Mouse (Mus musculus) liver, embryonic 14.5 days (tissue): ENCODE data around the gene Dmgdh. TPM values are rescaled to one million over a fixed set of nuclear protein-coding genes. Genes with fewer than 3 reads are reported as not detected.

ENCODE experiments used
- ATAC-seq: fragments of 200-750 bp; cut with Nextera tagmentation; 2 replicates; pipeline ENCODE4 v1.8.0; 2017; ENCODE audit warnings: moderate number of reproducible peaks, mild to moderate bottlenecking, moderate library complexity; ENCODE audit not compliant: insufficient read depth
- DNase-seq, 3 experiments: peaks; one replicate each; pipeline ENCODE4 v3.0.0-alpha.2; 2012 to 2013; ENCODE audit warnings: low read depth in 3 of 3, low spot score in 3 of 3
- H3K27ac ChIP-seq: fragments of 300-500 bp; sonication (generic); 2 replicates; pipeline ENCODE4 v1.5.1; 2014; ENCODE audit warnings: moderate library complexity, mild to moderate bottlenecking, control low read depth, inconsistent platforms
- H3K27me3 ChIP-seq: fragments of 300-500 bp; sonication (generic); 2 replicates; pipeline ENCODE4 v1.6.1; 2014; ENCODE audit warnings: mild to moderate bottlenecking, low read length, moderate library complexity; ENCODE audit not compliant: control insufficient read depth, insufficient read depth
- H3K36me3 ChIP-seq: fragments of 300-500 bp; sonication (generic); replicated peaks from 2 replicates; pipeline ENCODE4 v1.6.1; 2014; ENCODE audit warnings: low read depth; ENCODE audit not compliant: control insufficient read depth, insufficient read depth
- H3K4me1 ChIP-seq, 2 experiments: fragments of 200-500 bp in 1 of 2; fragments of 300-500 bp in 1 of 2; sonication (generic) in 1 of 2; replicated peaks; 2 replicates each; pipeline ENCODE4 v1.6.1; 2012 to 2014; ENCODE audit warnings: antibody characterized with exemption in 1 of 2, inconsistent platforms in 1 of 2, low read length in 1 of 2; ENCODE audit not compliant: control insufficient read depth in 2 of 2, insufficient read depth in 2 of 2
- H3K4me2 ChIP-seq: fragments of 300-500 bp; sonication (generic); 2 replicates; pipeline ENCODE4 v1.6.1; 2014; ENCODE audit warnings: low read depth, mild to moderate bottlenecking, control low read depth, moderate library complexity
- H3K4me3 ChIP-seq, 2 experiments: fragments of 200-500 bp in 1 of 2; fragments of 300-500 bp in 1 of 2; sonication (generic) in 1 of 2; 2 replicates each; pipeline ENCODE4 v1.5.1; 2012 to 2014; ENCODE audit warnings: low read depth in 2 of 2, low read length in 2 of 2, mild to moderate bottlenecking in 2 of 2, control low read depth in 1 of 2, inconsistent platforms in 1 of 2, moderate library complexity in 1 of 2; ENCODE audit not compliant: insufficient read depth in 1 of 2
- H3K9ac ChIP-seq: fragments of 300-500 bp; sonication (generic); replicated peaks from 2 replicates; pipeline ENCODE4 v1.6.1; 2014; ENCODE audit warnings: mild to moderate bottlenecking, control low read depth, moderate library complexity
- H3K9me3 ChIP-seq: fragments of 300-500 bp; sonication (generic); 2 replicates; pipeline ENCODE4 v1.6.1; 2016; ENCODE audit warnings: low read length, mixed read lengths; ENCODE audit not compliant: control insufficient read depth
- CTCF ChIP-seq: IDR thresholded peaks from 2 replicates; pipeline ENCODE4 v1.5.1; 2016; ENCODE audit warnings: antibody characterized with exemption, low read depth, control low read depth
- EP300 ChIP-seq: IDR thresholded peaks from 2 replicates; pipeline ENCODE4 v1.6.1; 2016; ENCODE audit warnings: antibody characterized with exemption, low read depth
- WGBS: fragments of 180-500 bp; shearing (Covaris S2); extraction: QIAGEN DNeasy Blood & Tissue Kit; methylation state at CpG from one replicate; pipeline ENCODE4 v1.1.7; 2014; ENCODE audit not compliant: insufficient replicate concordance; 5-methylcytosine and 5-hydroxymethylcytosine counted together
- polyA plus RNA-seq, 2 experiments: library from polyadenylated mRNA; depleted of rRNA in 1 of 2; stranded (reverse) in 1 of 2; unstranded in 1 of 2; fragments of >200 nt; fragmentation: Nextera tagmentation in 1 of 2; extraction: Ambion mirVana in 1 of 2; gene quantifications; 2 replicates each; pipeline versions ENCODE4 v1.2.1 to v1.2.3; 2012 to 2014

Gene Dmgdh
- 6.8 and 9.7 TPM in 2 replicates for polyA plus RNA-seq (2012; rRNA removed)
- 12.0 and 13.1 TPM in 2 replicates for polyA plus RNA-seq (2014; fragmentation: Nextera tagmentation; extraction: Ambion mirVana)

DNA sequence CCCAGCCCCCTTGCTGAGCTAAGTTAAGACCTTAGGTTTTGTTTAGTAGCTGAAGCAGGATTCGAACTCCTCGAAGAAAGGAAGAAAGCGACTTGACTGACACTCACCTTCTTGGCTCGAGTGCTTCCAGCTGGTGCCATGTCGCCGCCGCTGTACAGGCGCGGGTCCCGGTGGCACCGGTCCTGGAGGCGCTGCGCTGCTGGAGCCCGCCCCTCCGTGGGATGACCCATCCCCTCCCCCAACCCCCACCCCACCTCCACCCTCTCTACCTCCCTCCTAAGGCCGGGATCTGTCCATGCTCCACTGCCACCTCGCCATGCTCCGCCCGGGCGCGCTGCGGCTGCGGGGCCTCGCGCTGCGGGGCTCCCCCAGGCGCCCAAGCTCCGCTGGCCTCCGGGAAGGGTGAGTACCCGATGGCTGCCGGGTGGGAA lies at the start of gene Dmgdh, which contains the start of gene Bhmt2:
Gene Dmgdh, plus strand, starts transcription at position 303 of the 431 bp plus-strand sequence.
Gene Bhmt2, minus strand, starts transcription at position 172 of the 431 bp plus-strand sequence.
- H3K4me2 ChIP-seq, result peak within 1 kb of the TSS; percentile 47
- H3K36me3 ChIP-seq, result no peaks in the 10 kb centered on the region
- peak within 1 kb of the TSS; percentile 44 to 51 for H3K4me3 ChIP-seq
- no peaks in the 10 kb centered on the region for H3K9me3 ChIP-seq
- no peak for DNase-seq
- peak; percentile 61 for ATAC-seq
- peaks cover 4% of the 10 kb centered on the region for H3K27me3 ChIP-seq
- H3K27ac ChIP-seq, result no peak within 1 kb of the TSS
- no peaks in the 10 kb centered on the region for H3K4me1 ChIP-seq
- TF ChIP-seq CTCF, result no peak
- TF ChIP-seq EP300, result no peak
- 12% methylated on average over 31 of the region's 31 CpGs for WGBS
- H3K9ac ChIP-seq, result 0 out of 2 replicates have a peak within 1 kb of the TSS, but pooled peaks have one; percentile 7

DNA sequence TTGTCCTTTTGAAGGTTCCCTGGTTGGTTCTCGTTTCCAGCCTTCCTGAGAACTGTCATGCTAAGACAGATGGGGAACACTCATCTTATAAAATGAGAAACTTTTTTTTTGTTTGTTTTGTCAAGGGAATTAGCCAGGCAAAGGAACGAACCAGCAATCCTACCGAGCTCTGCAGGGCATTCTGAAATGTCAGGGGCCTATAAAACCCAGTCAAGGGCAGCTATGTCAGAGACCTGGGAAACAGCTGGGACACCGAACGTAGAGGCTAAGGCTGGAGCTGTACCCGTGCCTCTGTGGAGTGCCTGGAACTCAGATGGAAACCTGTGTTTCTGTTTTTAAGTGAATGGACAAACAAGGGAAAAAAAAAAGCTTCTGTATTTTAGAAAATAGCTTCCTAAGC lies 45.4 kb upstream of the Dmgdh start:
- no peak for TF ChIP-seq EP300
- Histone ChIP-seq H3K27me3 (no peaks in the 10 kb centered on the region), H3K4me3 (no peak overlapping the region), H3K4me1 (no peaks in the 10 kb centered on the region), H3K9me3 (no peaks in the 10 kb centered on the region), H3K4me2 (no peak overlapping the region), H3K9ac (no peak overlapping the region), H3K27ac (no peak overlapping the region), H3K36me3 (no peaks in the 10 kb centered on the region)
- DNase-seq, result no peak
- WGBS, result 54% methylated on average over 6 of the region's 6 CpGs
- ATAC-seq, result no peak

DNA sequence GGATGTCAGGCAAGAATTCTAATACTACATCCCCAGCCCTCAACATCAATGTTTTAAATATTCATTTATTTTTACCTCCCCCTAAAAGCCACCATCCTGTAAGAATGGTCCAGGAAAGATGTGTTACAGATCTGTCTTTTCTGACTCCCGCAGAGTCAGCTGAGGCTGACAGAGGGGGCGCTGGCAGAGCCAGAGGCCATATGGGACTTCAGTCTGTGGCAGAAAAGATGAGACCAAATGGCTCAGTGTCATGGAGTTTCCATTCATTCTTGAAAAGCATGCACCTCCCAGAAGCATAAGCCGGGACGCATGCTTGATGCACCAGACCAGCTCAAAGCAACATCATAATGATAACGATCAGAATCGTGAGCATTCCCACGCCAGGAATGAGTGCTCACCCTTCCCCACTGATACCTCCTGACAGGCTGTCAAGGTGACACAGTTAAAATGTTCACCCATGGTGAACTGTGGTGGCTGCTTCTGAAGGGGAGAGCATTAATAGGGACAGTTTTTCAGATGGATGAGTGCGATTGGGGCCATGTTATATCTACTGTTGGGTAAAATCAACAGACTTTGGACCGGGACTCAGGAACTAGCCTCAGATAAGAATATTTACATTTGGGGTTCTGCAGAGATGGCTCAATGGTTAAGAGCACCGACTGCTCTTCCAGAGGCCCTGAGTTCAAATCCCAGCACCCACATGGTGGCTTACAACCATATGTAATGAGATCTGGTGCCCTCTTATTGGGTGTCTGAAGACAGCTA lies 43.1 kb upstream of the Dmgdh start:
- TF ChIP-seq EP300 (no peak), CTCF (no peak)
- H3K4me2 ChIP-seq, result no peak overlapping the region
- no peaks in the 10 kb centered on the region for H3K27me3 ChIP-seq
- WGBS, result 66% methylated on average over 10 of the region's 10 CpGs
- no peak overlapping the region for H3K4me3 ChIP-seq
- H3K4me1 ChIP-seq, result no peaks in the 10 kb centered on the region
- ATAC-seq (no peak), DNase-seq (no peak)
- H3K9me3 ChIP-seq, result no peaks in the 10 kb centered on the region
- no peak overlapping the region for H3K27ac ChIP-seq
- H3K36me3 ChIP-seq, result no peaks in the 10 kb centered on the region
- H3K9ac ChIP-seq, result no peak overlapping the region

DNA sequence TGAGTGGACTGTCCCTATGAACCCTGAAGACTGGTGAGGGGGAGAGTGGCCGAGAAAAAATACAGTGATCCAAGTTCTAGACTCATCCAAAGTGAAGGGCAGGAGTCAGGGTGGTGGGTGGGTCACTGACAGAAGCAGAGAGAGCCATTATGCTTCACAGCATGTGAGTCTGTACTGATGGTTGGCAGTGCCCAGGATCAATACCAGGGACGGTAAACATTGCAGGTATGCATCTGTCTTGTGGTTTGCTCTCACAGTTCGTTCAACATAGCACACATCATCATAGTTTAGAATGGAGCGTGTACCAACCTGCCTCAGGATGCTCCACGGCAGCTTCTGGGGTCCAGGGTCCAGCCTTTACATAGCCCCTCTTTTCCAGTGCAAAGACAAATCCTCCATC lies 41.3 kb upstream of the Dmgdh start:
- DNase-seq, result no peak
- no peaks in the 10 kb centered on the region for H3K27me3 ChIP-seq
- WGBS, result 50% methylated on average over 5 of the region's 5 CpGs
- no peaks in the 10 kb centered on the region for H3K9me3 ChIP-seq
- ATAC-seq, result no peak
- H3K4me2 ChIP-seq, result no peak overlapping the region
- no peaks in the 10 kb centered on the region for H3K36me3 ChIP-seq
- no peak for TF ChIP-seq CTCF
- TF ChIP-seq EP300, result no peak
- no peak overlapping the region for H3K27ac ChIP-seq
- no peak overlapping the region for H3K9ac ChIP-seq
- H3K4me3 ChIP-seq, result no peak overlapping the region
- H3K4me1 ChIP-seq, result 0 out of 4 replicates have a peak, but pooled peaks cover 0 to 1% of the 10 kb centered on the region in 2 experiments

DNA sequence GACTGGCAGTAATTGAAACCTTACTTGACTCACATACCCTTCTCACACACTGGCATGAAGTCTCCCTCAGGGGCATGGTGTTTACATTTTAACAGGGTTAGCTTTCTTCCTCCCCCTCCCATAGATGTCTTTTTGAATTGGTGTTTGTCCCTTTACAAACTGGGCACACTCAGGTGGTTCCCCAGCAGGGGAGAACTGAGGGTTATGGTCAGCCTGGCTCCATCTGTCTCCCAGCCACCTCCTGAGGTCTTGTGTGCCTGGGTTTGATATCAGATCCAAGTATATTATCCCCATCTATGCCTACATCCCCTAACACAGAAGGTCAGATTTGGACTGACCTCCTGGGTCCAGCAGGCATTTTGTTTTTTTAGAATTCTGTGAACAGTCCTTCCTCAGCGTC lies 37.7 kb upstream of the Dmgdh start:
- Histone ChIP-seq H3K4me3 (peak overlapping the region; percentile 25 to 34; a peak in 2 of 4 replicates), H3K27ac (no peak overlapping the region), H3K27me3 (no peaks in the 10 kb centered on the region), H3K4me1 (peaks cover 0 to 9% of the 10 kb centered on the region in 2 experiments; a peak in 1 of 4 replicates), H3K36me3 (no peaks in the 10 kb centered on the region), H3K9ac (no peak overlapping the region), H3K9me3 (no peaks in the 10 kb centered on the region), H3K4me2 (peak overlapping the region; percentile 47)
- DNase-seq (no peak), ATAC-seq (no peak)
- no peak for TF ChIP-seq CTCF
- no peak for TF ChIP-seq EP300
- WGBS, result 53% methylated on average over 1 of the region's 1 CpGs
